Mouse (Mus musculus): ENCODE results near the gene Gm10135. TPM values are rescaled to one million over a fixed set of nuclear protein-coding genes. Genes with fewer than 3 reads are reported as not detected.

Gene Gm10135
- polyA plus RNA-seq (2012; rRNA removed): not detected in 2 replicates

GRCm38 (mm10) chr5:72974602-72975001, at the start of gene Gm10135:
Gm10135 (minus strand) TSS chr5:72974702.

GRCm38 (mm10) chr5:73006784-73007581, 32.5 kb upstream of the Gm10135 start, which contains the start of gene Slc10a4:
Slc10a4 (plus strand) TSS chr5:73006883.

Other genes with a start within 250 kb of the Gm10135 start
- gene Txk, start 221.9 kb downstream of the Gm10135 start, polyA plus RNA-seq (2012; rRNA removed): 0.05 and 0.08 TPM in 2 replicates
- gene Tec, start 106.2 kb downstream of the Gm10135 start, polyA plus RNA-seq (2012; rRNA removed): 3.6 and 5.2 TPM in 2 replicates
- 26.2 and 26.8 TPM in 2 replicates for gene Slain2, start 60.4 kb downstream of the Gm10135 start, polyA plus RNA-seq (2012; rRNA removed)
- gene Slc10a4, start 32.2 kb upstream of the Gm10135 start, polyA plus RNA-seq (2012; rRNA removed): 19.8 and 20.2 TPM in 2 replicates